11 mouse cellular contexts compared by ENCODE assay signal in genomic region chr5:33529771-33530170, GRCm38 (mm10).
DNase-seq lines count a peak whose midpoint lies in the region; ATAC-seq and TF ChIP-seq lines count a peak whose summit lies in the region.
"Had no signal": no experiment of that assay in that cellular context is flagged by ENCODE, and none has a peak within 500 bp of the region (broad histone marks: within the 10 kb centered on the region; RNA-seq: fewer than 3 reads in every experiment).

No protein-coding gene starts in this region.

- no peak for ATAC-seq in heart, embryonic 13.5 days (ENCODE audit: extremely low read depth, insufficient number of reproducible peaks, low FRiP score, low TSS enrichment)
- ATAC-seq in liver, embryonic 16.5 days (ENCODE audit: low read depth): no peak
- ATAC-seq in midbrain, embryonic 16.5 days: no peak
- ATAC-seq: CD4-positive, CD25-positive, alpha-beta regulatory T cell, adult 4 months; midbrain, embryonic 13.5 days had no signal

- peak overlapping the region; percentile 11; the same call in 1 of the 2 replicates for H3K4me3 ChIP-seq in heart, embryonic 13.5 days
- H3K4me3 ChIP-seq in lung, adult 2 months (replicated peaks; ENCODE audit: extremely low read depth, low read depth, low read length): no peak overlapping the region
- no peak overlapping the region; the same call in 1 of the 2 replicates for H3K4me3 ChIP-seq in liver, embryonic 16.5 days (ENCODE audit: low read depth, low read length)
- H3K4me3 ChIP-seq in cerebellum, adult 2 months (replicated peaks; ENCODE audit: insufficient read depth, low read depth, low read length): no peak overlapping the region
- H3K4me3 ChIP-seq in midbrain, embryonic 16.5 days (ENCODE audit: low read depth, low read length): no peak overlapping the region
- H3K4me3 ChIP-seq: midbrain, embryonic 13.5 days had no signal

- intact Hi-C loops in heart, postnatal 36 days (cut with DNase I): no loop called here

- H3K27me3 ChIP-seq in heart, embryonic 13.5 days (replicated peaks): peaks cover 70% of the 10 kb centered on the region
- peaks cover 17% of the 10 kb centered on the region for H3K27me3 ChIP-seq in liver, embryonic 16.5 days (ENCODE audit: control insufficient read depth, insufficient read depth, low read depth, low read length)
- 0 out of 2 replicates have a peak, but pooled peaks cover under 1% of the 10 kb centered on the region for H3K27me3 ChIP-seq in cerebellum, adult 2 months (ENCODE audit: control insufficient read depth, insufficient read depth, low read length)
- H3K27me3 ChIP-seq in midbrain, embryonic 16.5 days (ENCODE audit: control insufficient read depth, insufficient read depth, low read depth, low read length): peaks cover 8% of the 10 kb centered on the region; the same call in 1 of the 2 replicates

- peaks cover 23% of the 10 kb centered on the region for H3K4me1 ChIP-seq in heart, embryonic 13.5 days
- no peaks in the 10 kb centered on the region for H3K4me1 ChIP-seq in lung, adult 2 months (ENCODE audit: control insufficient read depth, insufficient read depth, low read length)
- H3K4me1 ChIP-seq in liver, embryonic 16.5 days (ENCODE audit: control insufficient read depth, low read depth, low read length): peaks cover 15% of the 10 kb centered on the region
- no peaks in the 10 kb centered on the region for H3K4me1 ChIP-seq in cerebellum, adult 2 months (ENCODE audit: control insufficient read depth, insufficient read depth, low read length)
- peaks cover 5% of the 10 kb centered on the region for H3K4me1 ChIP-seq in midbrain, embryonic 16.5 days (ENCODE audit: control insufficient read depth, insufficient read depth, low read length)

- no peak overlapping the region for H3K27ac ChIP-seq in heart, embryonic 13.5 days (replicated peaks)
- H3K27ac ChIP-seq in liver, embryonic 16.5 days (ENCODE audit: low read length): no peak overlapping the region
- H3K27ac ChIP-seq in cerebellum, adult 2 months (ENCODE audit: insufficient read depth, low read length): no peak overlapping the region
- H3K27ac ChIP-seq in midbrain, embryonic 16.5 days (ENCODE audit: low read length): no peak overlapping the region
- H3K27ac ChIP-seq: midbrain, embryonic 13.5 days had no signal

- no peak for TF ChIP-seq CTCF in lung, adult 2 months (IDR thresholded peaks at IDR 0.05; ENCODE audit: insufficient read depth, low read length)
- no peak for TF ChIP-seq CTCF in cerebellum, adult 2 months (IDR thresholded peaks at IDR 0.05; ENCODE audit: borderline replicate concordance, insufficient read depth, low read depth, low read length)

- 17% methylated on average over 13 of the region's 13 CpGs for WGBS in heart, embryonic 13.5 days
- 14% methylated on average over 11 of the region's 13 CpGs for WGBS in lung, adult 2 months
- 26% methylated on average over 11 of the region's 13 CpGs for WGBS in liver, embryonic 16.5 days (ENCODE audit: insufficient replicate concordance)
- WGBS in cerebellum, adult 2 months: 32% methylated on average over 13 of the region's 13 CpGs
- WGBS in midbrain, embryonic 16.5 days: 43% methylated on average over 9 of the region's 13 CpGs

- peak overlapping the region; percentile 5; the same call in 1 of the 2 replicates for H3K9ac ChIP-seq in heart, embryonic 13.5 days
- H3K9ac ChIP-seq in liver, embryonic 16.5 days (ENCODE audit: low read depth, low read length): no peak overlapping the region
- H3K9ac ChIP-seq in midbrain, embryonic 16.5 days (ENCODE audit: low read depth, low read length): no peak overlapping the region
- H3K9ac ChIP-seq: midbrain, embryonic 13.5 days had no signal

- H3K36me3 ChIP-seq in heart, embryonic 13.5 days: no peaks in the 10 kb centered on the region
- H3K36me3 ChIP-seq in liver, embryonic 16.5 days (ENCODE audit: control insufficient read depth, insufficient read depth): no peaks in the 10 kb centered on the region
- no peaks in the 10 kb centered on the region for H3K36me3 ChIP-seq in midbrain, embryonic 16.5 days (ENCODE audit: control insufficient read depth, insufficient read depth, low read length)
- H3K36me3 ChIP-seq: midbrain, embryonic 13.5 days had no signal

- no peak for TF ChIP-seq POLR2A in lung, adult 2 months (IDR thresholded peaks at IDR 0.05; ENCODE audit: borderline replicate concordance, extremely low read depth, low read depth, low read length)
- no peak for TF ChIP-seq POLR2A in cerebellum, adult 2 months (IDR thresholded peaks at IDR 0.05; ENCODE audit: borderline replicate concordance, insufficient read depth, low read length)

- peak overlapping the region; percentile 43 for H3K4me2 ChIP-seq in heart, embryonic 13.5 days
- H3K4me2 ChIP-seq in liver, embryonic 16.5 days (ENCODE audit: low read depth, low read length): peak overlapping the region; percentile 49; the same call in 1 of the 2 replicates
- no peak overlapping the region for H3K4me2 ChIP-seq in midbrain, embryonic 16.5 days (ENCODE audit: low read length)
- H3K4me2 ChIP-seq: midbrain, embryonic 13.5 days had no signal

- H3K9me3 ChIP-seq in heart, embryonic 13.5 days: no peaks in the 10 kb centered on the region
- H3K9me3 ChIP-seq in liver, embryonic 16.5 days (replicated peaks; ENCODE audit: control insufficient read depth, low read length): no peaks in the 10 kb centered on the region
- no peaks in the 10 kb centered on the region for H3K9me3 ChIP-seq in midbrain, embryonic 16.5 days (replicated peaks; ENCODE audit: control insufficient read depth, low read length, poor library complexity, severe bottlenecking)
- H3K9me3 ChIP-seq: midbrain, embryonic 13.5 days had no signal

- no peak for DNase-seq in heart, postnatal 36 days
- DNase-seq in lung, postnatal 10 days: peak; percentile 30
- DNase-seq in lung, adult 2 months: no peak
- peak; percentile 50 for DNase-seq in ZHBTc4 (ENCODE audit: low read depth, low spot score)
- DNase-seq in cerebellum, adult 2 months: no peak
- DNase-seq: cerebellum, postnatal 25 days had no signal

Comparison
In these comparisons a context has a peak if more than half of its experiments do, and no peak if none do; other contexts are left out.
1. DNase-seq: peak in lung, postnatal 10 days (single experiment) and ZHBTc4 (single experiment); none in heart, postnatal 36 days (0 of 2), lung, adult 2 months (single experiment) and cerebellum, adult 2 months (0 of 2).